Mouse (Mus musculus): ENCODE measurements around the gene Dpm3. TPM values are rescaled to one million over a fixed set of nuclear protein-coding genes. Genes with fewer than 3 reads are reported as not detected.

Gene Dpm3
- total and polyA plus RNA-seq, 3 experiments, result 52.7 to 228 (median 74.8) TPM

DNA sequence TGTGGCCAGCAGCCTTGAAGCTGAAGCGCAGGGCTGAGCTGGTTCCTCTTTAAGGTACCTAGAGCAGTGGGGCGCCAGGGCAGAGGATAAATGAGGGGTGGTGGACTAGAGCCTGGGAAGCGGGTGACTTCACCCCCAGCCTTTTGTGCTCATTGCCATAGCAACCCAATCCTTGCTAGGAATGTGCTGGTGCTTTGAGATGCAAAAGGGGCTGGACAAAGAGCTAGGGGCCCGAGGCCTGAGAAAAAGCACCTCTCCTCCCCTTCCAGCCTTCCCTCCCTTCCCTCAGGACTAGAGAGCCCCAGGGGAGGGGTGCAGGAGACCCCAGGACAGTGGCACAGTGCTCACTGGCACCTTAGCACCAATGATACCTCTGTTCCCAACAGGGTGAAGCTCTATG, 33.2 kb upstream of the Dpm3 start:
- Histone ChIP-seq H3K79me2 (replicated peaks; ENCODE audit: control insufficient read depth, extremely low read depth, insufficient read depth, poor library complexity, severe bottlenecking) (no peaks in the 10 kb centered on the region), H3K9me3 (replicated peaks; ENCODE audit: low read length) (no peaks in the 10 kb centered on the region), H3K4me1 (ENCODE audit: control insufficient read depth in 1 of 2, insufficient read depth in 2 of 2) (peaks cover 2 to 18% of the 10 kb centered on the region in 2 experiments; a peak in 3 of 4 replicates), H3K36me3 (replicated peaks in 1 of 2; ENCODE audit: control insufficient read depth in 1 of 2, insufficient read depth in 1 of 2, low read length in 1 of 2) (peaks cover 0 to 24% of the 10 kb centered on the region in 2 experiments), H3K27me3 (replicated peaks) (no peaks in the 10 kb centered on the region), H3K4me3 (replicated peaks in 1 of 3; ENCODE audit: low read depth in 2 of 3, low read length in 2 of 3, poor library complexity in 1 of 3) (no peak overlapping the region), H3K9ac (ENCODE audit: insufficient read depth, low read depth) (no peak overlapping the region), H3K27ac (ENCODE audit: insufficient read depth, low read depth) (no peak overlapping the region), H3K4me2 (ENCODE audit: insufficient read depth, low read depth, poor library complexity, severe bottlenecking) (no peak overlapping the region)
- TF ChIP-seq CHD2 (IDR thresholded peaks at IDR 0.05; ENCODE audit: low read length) (no peak), E2F4 (IDR thresholded peaks at IDR 0.05; ENCODE audit: insufficient replicate concordance, low read depth, low read length) (no peak), MAX (IDR thresholded peaks at IDR 0.05; ENCODE audit: low read length) (no peak), POLR2AphosphoS2 (IDR thresholded peaks at IDR 0.05; ENCODE audit: low read depth, low read length) (no peak), GABPA (IDR thresholded peaks at IDR 0.05; ENCODE audit: insufficient replicate concordance, low read depth, low read length) (no peak), TBP (conservative IDR thresholded peaks at IDR 0.05; ENCODE audit: low read depth, low read length) (no peak), MYC (IDR thresholded peaks at IDR 0.05; ENCODE audit: low read depth, low read length) (no peak)
- dilution Hi-C loops (cut with MboI; ENCODE audit: extremely low pct_ligation_motif_present, extremely low pct_unique_long_range_greater_than_20kb, low sequenced_read_pairs), result no loop called here
- no peak for DNase-seq (ENCODE audit: extremely low read depth)
- in situ Hi-C loops (cut with MboI; ENCODE audit: low pct_ligation_motif_present, low pct_unique_long_range_greater_than_20kb, low sequenced_read_pairs), result no loop called here

DNA sequence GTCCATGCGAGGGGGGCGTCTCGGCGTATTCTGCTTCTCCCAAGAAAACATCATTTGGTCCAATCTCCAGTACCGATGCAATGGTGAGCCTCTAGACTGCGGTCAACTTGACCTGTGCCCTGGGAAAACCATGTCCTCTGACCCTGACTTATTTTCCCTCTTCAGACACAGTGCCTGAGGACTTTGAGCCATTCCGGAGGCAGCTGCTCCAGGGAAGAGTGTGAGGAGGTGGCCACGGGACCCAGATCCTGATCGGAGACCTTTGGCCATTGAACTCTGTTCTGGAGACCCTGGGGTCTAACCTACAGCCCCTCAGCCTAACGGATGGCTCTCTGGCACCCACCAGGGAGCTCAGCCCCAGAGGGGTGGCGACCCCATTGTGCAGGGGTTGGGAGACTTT, 32.8 kb upstream of the Dpm3 start:
- peaks cover 0 to 22% of the 10 kb centered on the region in 2 experiments for H3K36me3 ChIP-seq (replicated peaks in 1 of 2; ENCODE audit: control insufficient read depth in 1 of 2, insufficient read depth in 1 of 2, low read length in 1 of 2)
- H3K9ac ChIP-seq (ENCODE audit: insufficient read depth, low read depth), result no peak overlapping the region
- DNase-seq (ENCODE audit: extremely low read depth), result no peak
- no peak overlapping the region for H3K27ac ChIP-seq (ENCODE audit: insufficient read depth, low read depth)
- H3K27me3 ChIP-seq (replicated peaks), result no peaks in the 10 kb centered on the region
- no peak overlapping the region for H3K4me3 ChIP-seq (replicated peaks in 1 of 3; ENCODE audit: low read depth in 2 of 3, low read length in 2 of 3, poor library complexity in 1 of 3)
- dilution Hi-C loops (cut with MboI; ENCODE audit: extremely low pct_ligation_motif_present, extremely low pct_unique_long_range_greater_than_20kb, low sequenced_read_pairs), result no loop called here
- H3K4me2 ChIP-seq (ENCODE audit: insufficient read depth, low read depth, poor library complexity, severe bottlenecking), result no peak overlapping the region
- peaks cover 3 to 22% of the 10 kb centered on the region in 2 experiments for H3K4me1 ChIP-seq (ENCODE audit: control insufficient read depth in 1 of 2, insufficient read depth in 2 of 2)
- no peaks in the 10 kb centered on the region for H3K9me3 ChIP-seq (replicated peaks; ENCODE audit: low read length)
- in situ Hi-C loops (cut with MboI; ENCODE audit: low pct_ligation_motif_present, low pct_unique_long_range_greater_than_20kb, low sequenced_read_pairs), result no loop called here
- no peaks in the 10 kb centered on the region for H3K79me2 ChIP-seq (replicated peaks; ENCODE audit: control insufficient read depth, extremely low read depth, insufficient read depth, poor library complexity, severe bottlenecking)
- no peak for TF ChIP-seq IRF4 (IDR thresholded peaks at IDR 0.05; ENCODE audit: low read depth, low read length)

DNA sequence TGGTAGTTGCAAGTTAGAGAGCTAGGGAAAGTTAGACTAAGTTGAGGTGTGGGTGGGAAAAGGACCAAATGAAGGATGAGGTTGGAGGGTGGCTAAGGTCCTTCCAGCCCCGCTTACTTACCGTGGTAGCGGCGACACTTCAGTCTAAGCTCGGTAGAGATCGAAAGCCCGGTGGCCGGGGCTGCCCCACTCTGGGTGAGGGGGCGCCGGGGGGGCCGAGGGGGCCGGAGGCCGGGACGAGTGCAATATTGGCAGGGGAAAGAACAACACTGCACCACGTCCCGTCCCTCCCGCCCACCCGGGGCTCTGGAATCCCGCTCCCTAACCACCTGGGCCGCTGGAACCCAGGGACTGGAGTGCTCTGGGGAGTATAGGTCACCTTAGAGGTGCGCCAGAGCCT, 32.3 kb upstream of the Dpm3 start, which contains the start of gene Mtx1:
Mtx1 (minus strand) TSS at position 189 of the 400 bp plus-strand sequence.
- no peak within 1 kb of the TSS for H3K4me3 ChIP-seq (replicated peaks in 1 of 3; ENCODE audit: low read depth in 2 of 3, low read length in 2 of 3, poor library complexity in 1 of 3)
- no peaks in the 10 kb centered on the region for H3K79me2 ChIP-seq (replicated peaks; ENCODE audit: control insufficient read depth, extremely low read depth, insufficient read depth, poor library complexity, severe bottlenecking)
- in situ Hi-C loops (cut with MboI; ENCODE audit: low pct_ligation_motif_present, low pct_unique_long_range_greater_than_20kb, low sequenced_read_pairs) (no loop called here), dilution Hi-C loops (cut with MboI; ENCODE audit: extremely low pct_ligation_motif_present, extremely low pct_unique_long_range_greater_than_20kb, low sequenced_read_pairs) (no loop called here)
- no peaks in the 10 kb centered on the region for H3K9me3 ChIP-seq (replicated peaks; ENCODE audit: low read length)
- H3K36me3 ChIP-seq (replicated peaks in 1 of 2; ENCODE audit: control insufficient read depth in 1 of 2, insufficient read depth in 1 of 2, low read length in 1 of 2), result peaks cover 0 to 21% of the 10 kb centered on the region in 2 experiments
- H3K4me1 ChIP-seq (ENCODE audit: control insufficient read depth in 1 of 2, insufficient read depth in 2 of 2), result peaks cover 8 to 27% of the 10 kb centered on the region in 2 experiments
- TF ChIP-seq ELF1 (IDR thresholded peaks at IDR 0.05; ENCODE audit: low read depth, low read length), result no peak
- TF ChIP-seq BHLHE40 (IDR thresholded peaks at IDR 0.05; ENCODE audit: low read depth, low read length), result no peak
- no peak for TF ChIP-seq HCFC1 (IDR thresholded peaks at IDR 0.05; ENCODE audit: low read depth, low read length)
- TF ChIP-seq ZKSCAN1 (IDR thresholded peaks at IDR 0.05; ENCODE audit: borderline replicate concordance, low read depth, low read length), result no peak
- TF ChIP-seq MAZ (IDR thresholded peaks at IDR 0.05; ENCODE audit: low read depth, low read length), result no peak
- no peak for TF ChIP-seq PAX5 (IDR thresholded peaks at IDR 0.05; ENCODE audit: low read length)
- H3K9ac ChIP-seq (ENCODE audit: insufficient read depth, low read depth), result no peak within 1 kb of the TSS
- peak within 1 kb of the TSS; percentile 7; the same call in 1 of the 2 replicates for H3K4me2 ChIP-seq (ENCODE audit: insufficient read depth, low read depth, poor library complexity, severe bottlenecking)
- H3K27ac ChIP-seq (ENCODE audit: insufficient read depth, low read depth), result no peak within 1 kb of the TSS
- H3K27me3 ChIP-seq (replicated peaks), result no peaks in the 10 kb centered on the region
- DNase-seq (ENCODE audit: extremely low read depth), result no peak

Measured in CH12.LX (cell line).